Mouse (Mus musculus) right cerebral cortex, postnatal 14 days (tissue): Measurements from ENCODE around the gene Isyna1.

ENCODE experiments used
- DNase-seq: peaks from one replicate; pipeline ENCODE4 v3.0.0; 2022

The Isyna1 gene

DNA sequence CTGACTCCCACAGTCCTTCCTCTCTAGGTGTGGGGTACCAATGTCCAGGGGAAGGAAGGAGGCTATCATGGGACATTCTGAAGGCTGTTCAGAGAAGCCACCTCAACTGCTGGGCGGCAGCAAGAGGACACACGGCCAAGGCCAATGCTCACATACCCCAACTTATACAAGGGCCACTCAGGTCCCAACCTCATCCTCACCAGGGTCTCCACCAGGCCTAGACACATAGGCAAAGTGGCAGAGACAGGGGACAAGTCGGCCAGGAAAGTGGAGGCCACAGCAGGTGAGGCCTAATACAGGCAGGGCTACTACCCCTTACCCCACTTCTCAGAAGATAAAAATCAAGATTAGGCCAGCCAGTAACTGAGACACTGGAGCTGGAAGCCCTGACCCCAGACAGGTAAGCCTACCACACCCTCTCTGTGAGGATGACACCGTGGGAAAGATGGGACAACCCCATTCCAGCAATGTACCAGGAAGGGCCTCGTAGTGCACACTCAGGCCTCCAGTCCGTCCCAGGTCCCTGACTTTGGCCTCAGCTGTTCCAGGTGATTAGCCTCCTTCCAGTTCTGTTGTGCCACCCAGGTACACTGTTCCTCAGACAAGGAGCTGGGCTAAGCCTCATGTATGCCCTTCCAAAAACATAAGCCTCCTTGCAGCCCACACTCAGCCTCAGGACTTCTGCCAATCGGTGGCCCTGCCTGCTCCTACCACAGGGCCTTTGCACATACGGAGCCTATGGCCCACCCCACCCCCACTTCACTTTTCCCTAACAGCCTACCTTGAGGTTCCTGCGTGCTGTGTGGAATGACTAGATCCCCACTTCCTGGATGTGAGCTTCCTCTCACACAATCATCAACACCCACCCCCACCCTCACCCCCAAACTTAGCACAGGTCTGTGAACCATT, 12.0 kb downstream of the Isyna1 start:
- no peak for DNase-seq

DNA sequence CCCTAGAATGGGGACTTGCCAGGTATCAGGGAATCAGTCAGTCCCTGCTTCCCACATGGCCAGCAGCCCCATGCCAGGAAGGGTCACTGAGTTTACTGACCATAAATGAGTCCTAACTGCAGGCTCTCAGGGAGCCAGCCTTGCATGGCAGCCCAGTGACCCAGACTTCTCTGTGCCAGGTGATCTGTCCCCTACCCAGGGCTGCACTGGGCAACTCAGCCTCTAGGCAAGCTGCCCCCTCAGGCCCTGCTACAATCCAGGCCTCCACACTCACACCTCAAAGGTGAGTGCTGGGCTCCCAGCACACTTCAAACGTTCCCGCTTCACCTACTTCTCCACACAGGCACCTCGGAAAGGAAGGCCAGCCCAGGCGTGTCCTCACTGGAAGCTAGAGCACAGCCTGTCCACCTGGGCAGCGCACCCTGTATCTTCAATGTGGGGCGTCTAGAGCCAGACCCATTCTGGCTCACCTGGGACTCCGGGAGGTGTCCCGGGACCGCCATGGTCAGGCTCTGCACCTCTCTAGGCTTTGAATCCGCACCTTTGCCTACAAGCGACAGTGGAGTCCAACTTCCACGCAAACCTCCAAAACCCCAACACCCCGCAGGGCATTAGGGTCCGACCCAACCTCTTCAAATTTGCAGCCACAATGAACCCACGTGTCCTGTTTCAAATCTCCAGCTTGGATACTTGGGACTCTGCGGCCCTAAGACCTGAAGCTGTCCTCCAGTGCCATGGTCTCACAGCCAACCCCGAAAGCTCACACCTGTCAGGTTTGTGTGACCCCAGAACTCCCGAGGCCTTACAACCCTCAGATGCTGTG, 12.8 kb downstream of the Isyna1 start:
- no peak for DNase-seq

DNA sequence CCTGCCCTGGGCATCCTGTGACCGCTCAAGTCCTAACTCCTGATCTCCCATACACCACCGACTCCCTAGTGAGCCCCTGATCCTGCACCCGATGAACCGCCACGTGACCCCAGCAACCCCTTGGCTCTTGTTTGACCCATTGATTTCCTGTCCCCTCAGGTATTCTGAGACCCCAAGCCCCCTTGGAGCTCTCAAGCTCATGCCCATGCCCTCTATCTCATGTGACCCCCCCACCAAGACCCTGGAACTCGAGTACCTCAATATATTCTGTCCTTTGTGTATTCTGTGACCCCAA, 13.4 kb downstream of the Isyna1 start:
- DNase-seq = no peak

DNA sequence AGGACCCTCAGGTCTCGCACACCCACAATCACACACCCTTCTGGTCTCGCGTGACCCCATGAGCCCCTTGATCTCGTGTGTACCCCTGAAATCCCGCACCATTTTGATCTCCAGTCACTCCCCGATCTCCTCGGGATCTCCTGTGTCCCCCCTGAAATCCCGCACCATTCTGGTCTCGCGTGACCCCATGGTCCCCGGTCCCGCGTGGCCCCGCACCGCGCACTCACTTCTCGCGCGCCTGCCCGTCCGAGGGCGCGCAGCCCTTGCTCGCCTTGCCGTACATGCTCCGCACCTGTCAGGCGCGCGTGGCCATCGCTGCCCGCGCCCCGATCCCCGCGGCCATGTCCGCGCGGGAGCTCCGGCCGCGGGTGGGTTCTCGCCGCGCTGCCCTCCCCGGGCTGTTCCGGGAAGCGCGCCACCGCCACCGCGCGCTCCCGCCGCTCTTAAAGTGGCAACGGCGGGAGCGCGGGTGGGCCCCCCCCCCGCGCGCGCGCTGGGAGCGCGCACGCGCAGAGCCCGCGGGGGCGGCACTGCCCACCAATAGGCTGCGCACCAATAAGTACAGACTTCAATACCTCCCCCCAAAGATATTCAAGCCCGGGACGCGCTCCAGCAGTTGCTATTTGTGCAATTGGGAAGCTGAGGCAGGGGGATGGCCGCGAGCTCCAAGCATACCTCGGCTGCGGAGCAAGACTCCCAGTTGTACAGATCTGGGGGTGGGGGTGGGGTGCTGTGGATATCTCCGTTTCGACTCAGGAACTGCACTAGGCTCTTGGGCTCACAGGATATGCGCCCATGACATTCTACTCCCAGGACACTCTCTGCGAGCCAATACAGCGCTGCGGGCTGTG, 13.9 kb downstream of the Isyna1 start:
- DNase-seq = peak; percentile 66

DNA sequence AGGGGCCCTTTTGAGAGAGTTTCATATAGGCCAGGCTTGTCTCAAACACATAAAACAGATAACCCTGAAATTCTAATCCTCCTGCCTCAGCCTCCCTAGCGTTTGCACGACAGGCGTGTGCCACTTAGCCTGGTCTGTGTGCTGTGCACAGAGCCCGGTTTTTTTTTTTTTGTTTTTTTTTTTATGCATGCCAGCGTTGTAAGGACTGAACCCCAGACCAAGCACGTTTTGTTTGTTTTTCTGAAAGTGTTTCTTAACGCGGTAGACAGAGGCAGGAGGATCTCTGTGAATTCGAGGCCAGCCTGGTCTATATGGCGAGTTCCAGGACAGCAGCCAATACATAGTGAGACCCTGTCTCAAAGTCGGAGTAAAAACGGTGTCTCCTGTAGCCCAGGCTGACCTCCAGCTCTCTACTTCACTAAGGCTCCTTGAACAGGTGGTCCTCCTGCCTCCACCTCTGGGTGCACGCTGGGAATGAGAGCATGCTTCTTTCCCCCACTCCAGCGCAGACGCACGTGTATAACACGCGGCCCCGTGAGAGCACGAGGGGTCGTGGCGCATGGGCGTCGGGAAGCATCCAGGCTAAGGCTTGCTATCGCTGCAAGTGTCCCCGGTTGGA, 14.7 kb downstream of the Isyna1 start, which contains the start of gene Ssbp4:
Gene Ssbp4, minus strand, starts transcription at position 124 of the 619 bp plus-strand sequence.
- DNase-seq = no peak

DNA sequence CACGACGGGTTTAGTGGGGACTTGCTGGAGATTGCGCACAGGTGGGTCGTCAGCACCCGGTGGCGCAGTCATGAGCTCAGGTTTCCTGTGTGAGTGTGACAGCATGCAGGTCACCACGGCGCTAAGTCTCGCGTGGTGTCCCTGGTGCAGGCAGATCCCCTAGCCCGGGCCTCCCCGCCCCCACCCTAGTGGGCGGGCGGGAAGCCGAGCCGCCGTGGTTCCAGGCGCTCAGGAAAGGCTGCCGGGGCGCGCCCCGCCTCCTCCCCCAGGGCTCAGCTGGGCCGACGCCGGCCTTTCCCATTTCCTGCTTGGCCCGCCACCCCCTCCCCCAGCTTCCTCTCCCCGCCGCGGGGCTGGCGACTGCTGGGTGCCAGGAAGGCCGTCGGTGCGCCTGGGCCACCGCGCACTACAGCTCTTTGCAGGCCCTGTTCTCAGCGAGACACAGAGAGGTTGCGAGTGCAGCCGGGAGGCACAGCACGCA, 15.2 kb downstream of the Isyna1 start:
- peak; percentile 84 for DNase-seq

DNA sequence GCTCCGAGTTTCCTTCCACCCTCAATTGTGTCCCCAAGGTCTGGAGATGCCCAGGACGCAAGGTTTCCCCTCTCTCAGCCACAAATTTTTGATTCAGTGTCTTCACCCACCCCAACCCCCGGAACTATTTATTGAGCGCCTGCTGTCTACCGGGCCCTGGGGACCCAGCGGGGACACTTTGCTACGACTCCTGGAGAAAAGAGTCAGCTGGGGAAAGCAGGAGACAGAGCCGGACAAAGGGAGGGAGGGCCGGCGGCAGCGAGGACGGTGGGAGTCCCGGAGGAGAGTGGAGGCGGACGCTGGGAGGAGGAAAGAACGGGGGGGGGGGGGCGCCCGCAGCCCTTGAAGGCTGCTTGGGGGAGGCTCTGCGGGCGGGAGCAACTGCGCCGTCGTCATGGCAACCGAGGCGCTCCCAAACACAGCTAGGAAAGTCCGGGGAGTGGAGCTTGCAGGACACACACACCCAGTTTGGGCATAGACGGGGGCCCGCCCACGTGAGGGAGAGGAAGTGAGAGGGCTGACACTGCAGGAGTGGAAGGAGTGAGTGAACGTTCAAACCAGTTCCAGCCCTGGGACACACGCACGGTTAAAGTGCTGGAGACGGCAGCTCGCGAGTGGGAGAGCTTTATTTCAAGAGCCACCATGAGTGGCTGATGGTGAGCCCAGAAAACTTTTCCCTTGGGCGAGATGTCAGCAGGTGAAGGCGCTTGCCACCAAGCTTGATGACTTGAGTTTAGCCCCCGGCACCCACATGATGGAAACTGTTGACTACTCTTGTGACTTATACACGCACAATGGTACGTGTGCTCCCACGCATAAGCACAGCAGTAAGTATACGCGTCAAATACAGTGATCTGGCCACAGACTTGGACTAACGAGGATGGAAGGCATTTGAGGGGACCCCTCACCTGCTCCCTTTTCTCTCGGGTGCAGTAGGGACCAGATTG, 15.9 kb downstream of the Isyna1 start:
- DNase-seq = peak; percentile 88

DNA sequence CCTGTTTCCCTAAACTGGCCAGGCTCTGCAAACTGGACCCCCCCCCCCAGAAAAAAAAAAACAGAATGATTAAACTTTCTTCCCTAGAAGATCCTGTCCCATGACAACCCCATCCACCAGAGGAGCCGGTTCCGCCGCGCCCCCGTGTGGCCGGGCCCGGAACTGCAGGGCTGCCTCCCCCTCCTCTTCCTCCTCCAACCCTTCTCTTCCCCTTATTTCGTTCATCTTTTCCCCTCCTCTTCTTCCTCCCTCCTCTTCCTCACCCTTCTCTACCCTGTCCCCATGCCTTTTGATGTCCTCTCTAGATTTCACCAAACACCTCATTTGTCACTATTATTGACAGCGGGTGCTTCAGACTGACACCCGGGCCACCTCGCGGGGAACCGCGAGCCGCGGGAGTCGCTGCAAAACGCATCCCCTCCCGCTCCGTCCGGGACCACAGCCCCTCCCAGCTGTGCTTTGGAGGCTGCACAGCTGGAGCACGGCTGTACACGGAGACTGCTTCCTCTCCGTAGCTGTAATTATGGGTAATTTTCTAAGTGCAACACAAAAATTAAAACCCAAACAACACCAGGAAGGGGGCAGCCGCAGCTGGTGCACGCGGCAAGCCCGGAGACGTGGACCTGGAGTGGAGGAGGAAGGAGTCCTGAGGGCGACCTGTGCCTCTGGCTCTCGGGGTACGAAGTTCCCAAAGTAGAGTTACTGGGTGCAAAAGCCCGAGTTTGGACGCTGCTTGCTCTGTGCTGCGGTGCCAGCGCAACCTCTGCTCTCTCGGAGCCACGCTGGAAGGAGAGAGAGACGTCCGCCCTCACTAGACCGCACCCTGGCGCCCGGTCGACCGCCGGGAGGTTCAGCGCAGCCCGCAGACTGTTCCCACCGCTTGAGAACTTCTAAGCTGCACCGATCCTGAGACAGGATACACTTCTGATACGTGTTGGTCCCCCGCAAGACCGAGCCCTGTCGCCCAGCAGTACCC, 16.9 kb downstream of the Isyna1 start:
- DNase-seq = peak; percentile 81

DNA sequence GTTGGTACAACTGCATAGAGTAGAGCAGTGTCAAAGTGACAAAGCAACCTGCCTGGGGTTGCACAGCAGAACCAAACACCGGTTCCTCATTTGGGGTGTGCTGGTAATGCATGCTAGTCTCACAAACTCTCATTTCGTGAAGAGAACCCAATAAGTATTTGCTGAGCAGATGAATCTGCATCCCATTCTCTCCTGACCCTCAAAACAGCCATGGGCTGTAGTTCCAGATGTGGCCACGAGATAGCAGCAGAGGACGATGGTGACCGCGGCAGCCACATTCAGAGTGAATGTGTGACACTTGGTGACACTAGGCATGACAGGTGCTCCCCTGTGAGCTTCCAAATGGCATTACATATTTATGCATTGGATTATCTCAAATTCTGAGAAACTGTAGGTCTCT, 17.7 kb downstream of the Isyna1 start:
- DNase-seq = peak; percentile 84

DNA sequence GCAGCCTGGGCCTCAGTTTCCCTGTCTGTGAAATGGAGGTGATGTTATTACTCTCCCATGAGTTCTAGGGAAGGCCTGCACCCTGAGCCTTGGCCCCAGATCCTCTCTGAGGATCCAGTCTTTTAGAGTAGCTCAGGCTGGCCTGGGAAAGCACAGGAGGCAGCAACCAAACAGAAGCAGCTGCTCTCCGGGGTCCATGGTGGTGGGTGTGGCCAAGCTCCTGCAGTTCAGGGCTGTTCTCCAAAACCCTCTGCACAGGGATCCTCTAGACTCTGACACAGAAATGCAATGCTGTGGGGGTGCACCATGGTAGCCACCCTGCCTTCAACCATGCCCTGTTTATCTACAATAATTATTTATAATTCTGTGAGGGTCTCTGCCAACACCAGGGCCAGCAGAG, 19.6 kb downstream of the Isyna1 start:
- DNase-seq = no peak

DNA sequence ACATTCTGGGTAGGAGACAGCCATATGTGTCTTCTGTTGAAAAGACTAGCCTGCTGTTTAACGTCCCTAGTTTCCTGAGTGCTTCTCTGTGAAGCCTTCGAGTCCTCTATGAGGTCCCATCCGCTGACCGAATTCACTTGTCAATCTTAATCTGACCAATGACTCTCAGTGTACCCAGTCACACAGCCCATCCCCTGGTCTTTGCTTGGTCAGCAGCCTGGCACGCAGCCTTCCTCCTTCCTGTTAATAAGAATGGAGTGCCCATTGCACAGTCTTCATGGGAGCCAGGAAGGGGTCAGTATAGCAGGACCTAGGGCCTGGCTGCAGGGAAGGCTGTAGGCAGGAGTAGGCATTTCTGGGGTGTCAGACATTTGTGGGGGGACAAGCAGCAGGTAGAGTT, 20.3 kb downstream of the Isyna1 start:
- DNase-seq = no peak

DNA sequence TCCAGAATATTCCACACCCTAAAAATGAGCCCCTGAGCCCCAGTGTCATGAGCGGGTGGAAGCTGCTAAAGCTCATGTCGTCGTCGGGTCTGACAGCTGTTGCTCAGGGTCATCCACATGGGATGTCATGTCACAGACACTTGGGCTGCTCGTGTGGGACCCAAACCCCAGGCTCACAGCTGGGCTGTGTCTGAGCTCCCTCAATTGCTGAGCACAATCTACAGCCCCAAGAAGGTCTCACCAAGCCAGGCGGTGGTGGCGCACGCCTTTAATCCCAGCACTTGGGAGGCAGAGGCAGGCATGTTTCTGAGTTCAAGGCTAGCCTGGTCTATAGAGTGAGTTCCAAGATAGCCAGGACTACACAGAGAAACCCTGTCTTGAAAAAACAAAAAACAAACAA, 21.1 kb downstream of the Isyna1 start:
- no peak for DNase-seq

DNA sequence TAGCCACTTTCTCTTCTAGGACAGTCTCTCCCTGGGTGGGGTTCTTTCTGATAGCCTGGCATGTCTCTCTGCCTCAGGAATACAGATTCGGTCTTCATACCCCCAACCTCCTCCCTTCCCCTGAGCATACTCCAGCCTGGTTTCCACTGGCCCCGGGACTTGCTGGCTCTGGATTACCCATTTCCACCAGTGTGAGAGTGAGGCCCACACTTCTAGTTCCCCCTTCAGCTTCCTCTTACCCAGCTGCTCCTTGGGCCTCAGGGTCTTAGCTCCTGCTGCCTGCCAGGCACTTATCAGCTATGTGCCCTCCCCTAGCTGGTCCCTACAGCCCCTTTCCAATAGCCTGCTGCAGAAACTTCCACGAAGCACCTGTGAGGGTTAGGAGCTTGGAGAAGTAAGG, 21.7 kb downstream of the Isyna1 start, which contains the start of gene Lrrc25:
Gene Lrrc25, plus strand, starts transcription at position 262 of the 400 bp plus-strand sequence.
- no peak for DNase-seq

DNA sequence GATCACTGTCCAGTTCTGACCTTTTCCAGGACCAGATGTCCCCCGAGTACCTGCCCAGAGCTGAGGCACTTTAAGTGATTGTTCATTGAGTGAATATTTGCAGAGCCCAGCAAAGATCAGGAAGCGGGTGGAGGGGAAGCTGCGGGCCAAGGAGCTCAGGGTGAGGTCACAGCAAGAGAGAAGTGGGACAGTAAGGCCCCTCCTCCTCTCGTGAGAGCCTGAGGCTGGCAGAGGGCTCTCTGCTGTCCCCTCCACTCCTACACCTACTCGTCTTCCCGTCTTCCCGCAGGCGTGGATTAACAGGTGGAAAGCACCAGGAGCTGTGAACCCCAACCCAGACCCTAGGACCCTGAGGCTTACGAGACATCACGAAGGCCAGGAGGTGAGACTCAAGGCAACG, 22.5 kb downstream of the Isyna1 start:
- no peak for DNase-seq

DNA sequence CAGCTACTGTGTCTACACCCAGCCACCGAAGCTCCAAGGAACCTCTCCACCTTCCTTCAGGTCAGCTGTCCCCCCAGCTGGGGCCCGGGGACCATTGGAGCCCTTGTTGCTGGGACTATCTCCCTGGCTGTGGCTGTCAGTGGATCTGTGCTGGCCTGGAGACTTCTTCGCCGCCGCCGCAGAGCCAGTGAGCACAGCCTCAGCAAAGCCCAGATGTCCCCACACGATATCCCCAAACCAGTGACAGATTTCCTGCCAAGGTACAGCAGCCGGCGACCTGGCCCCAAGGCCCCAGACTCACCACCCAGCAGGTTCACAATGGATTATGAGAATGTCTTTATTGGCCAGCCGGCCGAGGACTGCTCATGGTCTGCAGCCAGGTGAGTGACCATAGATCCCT, 23.8 kb downstream of the Isyna1 start:
- DNase-seq = no peak

DNA sequence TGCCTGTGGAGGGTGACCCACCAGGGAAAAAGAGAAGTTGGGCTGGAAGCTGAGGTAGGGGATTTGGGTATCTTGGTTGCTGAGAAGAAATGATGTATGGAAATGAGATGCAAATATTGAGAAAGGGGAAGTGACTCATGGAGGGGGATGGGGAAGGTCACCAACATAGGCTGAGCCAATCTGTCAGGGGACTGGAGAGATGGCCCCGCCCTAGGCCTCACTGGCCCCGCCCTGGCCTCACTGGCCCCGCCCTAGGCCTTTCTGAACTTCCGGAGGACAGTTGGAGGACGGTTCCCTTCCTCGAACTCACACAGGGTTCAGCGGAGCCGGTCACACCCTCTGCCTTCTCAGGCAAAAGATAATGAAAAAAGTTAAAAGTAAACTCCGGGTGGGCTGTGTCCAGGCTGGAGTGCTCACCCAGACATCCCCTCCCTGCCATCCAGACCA, 24.7 kb downstream of the Isyna1 start:
- DNase-seq = no peak

DNA sequence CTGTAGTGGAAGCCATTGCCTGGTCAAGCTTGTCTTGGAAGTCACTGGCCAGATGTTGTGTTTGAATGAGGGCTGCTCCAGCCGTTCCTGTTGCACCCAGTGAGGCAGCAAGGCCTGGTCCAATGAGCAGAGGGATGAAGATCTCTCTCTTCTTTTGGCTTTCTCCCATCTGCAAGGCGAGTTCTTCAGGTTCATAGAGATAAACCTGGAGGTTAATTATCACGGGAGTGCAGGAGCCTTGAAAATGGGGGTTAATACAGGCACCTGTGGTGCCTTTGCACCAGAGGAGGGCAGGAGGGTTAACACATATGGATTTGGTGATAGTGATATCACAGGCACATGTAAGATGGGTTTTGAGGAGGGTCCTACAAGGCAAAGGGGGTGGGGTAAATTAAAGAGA, 28.0 kb downstream of the Isyna1 start:
- no peak for DNase-seq

DNA sequence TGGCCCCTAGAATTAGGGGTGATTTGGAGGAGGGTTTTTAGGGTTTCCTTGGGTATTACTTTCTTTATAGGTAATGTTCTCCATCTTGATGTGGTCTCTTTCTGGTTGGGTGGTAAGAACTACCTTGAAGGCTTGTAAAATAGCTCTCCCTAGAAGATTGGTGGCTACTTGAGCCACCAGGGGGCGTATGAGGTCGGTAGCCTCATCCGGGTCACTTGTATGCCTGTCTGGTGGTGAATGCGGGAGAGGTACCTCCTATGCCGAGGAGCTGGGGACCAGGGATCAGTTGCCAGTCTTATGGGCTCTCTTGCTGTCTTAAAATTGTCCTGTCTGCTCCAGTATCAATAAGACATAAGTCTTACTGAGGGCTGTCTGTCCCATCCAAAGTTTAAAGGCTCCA, 30.9 kb downstream of the Isyna1 start:
- DNase-seq = no peak

DNA sequence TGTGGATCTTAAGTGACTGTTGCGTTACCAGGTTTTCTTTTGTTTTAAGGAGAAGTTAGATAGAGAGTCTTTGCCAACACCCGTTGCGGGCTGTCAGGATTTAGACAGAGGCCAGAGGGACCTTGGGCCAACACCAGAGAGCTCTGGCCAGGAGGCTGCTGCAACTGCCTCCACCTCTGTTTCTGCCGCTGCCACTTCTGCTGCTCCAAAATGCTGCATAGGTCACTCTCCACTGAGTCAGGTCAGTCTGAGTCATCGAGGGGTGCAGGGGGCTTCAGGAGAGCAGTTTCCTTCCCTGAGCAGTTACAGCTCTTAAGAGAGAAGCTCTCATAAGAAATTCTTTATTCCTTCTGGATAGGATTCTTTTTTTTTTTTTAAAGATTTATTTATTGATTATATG, 32.9 kb downstream of the Isyna1 start:
- DNase-seq = no peak

DNA sequence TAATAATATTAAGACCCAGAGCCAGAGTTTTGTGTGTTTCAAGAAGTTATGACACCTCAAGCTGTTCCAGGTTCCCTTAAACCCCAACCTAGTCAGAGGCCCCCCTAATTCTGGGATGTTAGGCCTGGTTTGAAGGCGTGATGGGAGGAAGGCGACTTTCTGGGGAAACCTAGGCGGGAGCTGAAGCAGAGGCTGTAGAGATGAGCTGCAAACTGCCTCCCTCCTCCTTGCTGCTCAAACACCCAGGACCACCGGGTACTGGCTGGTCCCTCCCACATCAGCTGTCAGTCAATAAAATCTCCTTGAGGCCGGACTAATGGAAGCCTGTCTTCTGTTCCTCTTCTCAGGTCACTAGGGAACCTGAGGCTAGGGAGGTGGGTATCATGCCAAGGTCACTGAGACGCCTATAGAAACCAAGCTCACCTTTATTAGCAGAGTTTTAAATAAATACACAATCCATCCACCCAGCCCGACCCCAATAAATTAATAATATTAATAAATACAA, 34.9 kb downstream of the Isyna1 start:
- no peak for DNase-seq
